15 mouse cellular contexts compared by ENCODE assay signal in the genomic region with DNA sequence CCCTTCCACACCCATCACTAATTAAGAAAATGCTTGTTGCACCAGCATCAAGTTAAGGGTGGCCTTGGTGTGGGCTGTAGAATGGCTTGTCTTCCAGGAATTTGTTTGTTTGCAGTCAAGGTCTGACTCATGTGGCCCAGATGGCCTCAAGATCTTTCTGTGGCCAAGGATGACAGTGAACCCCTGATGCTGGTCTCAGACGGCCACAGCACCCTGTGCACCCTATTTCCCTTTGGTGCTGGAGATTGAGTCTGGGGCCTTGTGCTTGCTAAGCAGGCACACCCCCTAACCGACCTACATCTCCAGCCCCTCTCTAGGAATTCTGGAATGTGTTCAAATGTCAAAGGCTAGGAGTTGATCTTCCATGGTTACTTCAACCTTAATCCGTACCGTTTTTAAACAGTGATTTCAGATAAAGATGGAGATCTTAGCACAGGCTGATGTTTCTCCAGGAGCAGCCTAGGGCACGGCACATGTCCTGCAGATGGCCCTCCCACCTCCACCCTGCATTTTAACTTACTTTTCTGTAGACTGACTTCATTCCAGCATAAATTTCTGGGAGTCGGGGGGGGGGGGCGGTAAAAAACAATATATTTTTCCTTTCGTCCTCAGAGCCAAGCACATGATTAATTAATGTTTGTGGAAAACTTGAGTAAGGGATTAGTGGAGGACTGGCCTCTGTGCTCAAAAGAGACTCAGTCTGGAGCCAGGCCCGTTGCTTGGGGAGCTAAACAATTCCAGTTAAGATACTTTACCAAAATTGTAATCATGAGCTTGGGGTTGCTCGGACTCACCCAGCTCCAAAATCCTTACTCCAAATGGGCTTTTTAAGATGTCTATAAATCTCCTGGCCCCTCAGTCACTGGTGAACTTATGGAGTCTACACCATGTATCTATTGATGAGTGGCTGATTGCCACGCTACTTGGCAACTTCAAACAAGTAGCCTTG.
DNase-seq lines count a peak whose midpoint lies in the region; ATAC-seq and TF ChIP-seq lines count a peak whose summit lies in the region.
"Had no signal": no experiment of that assay in that cellular context is flagged by ENCODE, and none has a peak within 500 bp of the region (broad histone marks: within the 10 kb centered on the region; RNA-seq: fewer than 3 reads in every experiment).

No protein-coding gene starts in this region.

- ATAC-seq in kidney, embryonic 16.5 days (ENCODE audit: low FRiP score, low TSS enrichment), result peak; percentile 65; the same call in 1 of the 2 replicates
- ATAC-seq in embryonic facial prominence, embryonic 15.5 days (ENCODE audit: insufficient number of reproducible peaks, low FRiP score, low TSS enrichment, low read depth), result peak; percentile 60; the same call in 1 of the 2 replicates
- ATAC-seq: forebrain, embryonic 14.5 days; hindbrain, embryonic 16.5 days had no signal

- H3K9ac ChIP-seq in kidney, embryonic 16.5 days (replicated peaks; ENCODE audit: low read length), result no peak overlapping the region
- no peak overlapping the region for H3K9ac ChIP-seq in embryonic facial prominence, embryonic 15.5 days
- H3K9ac ChIP-seq: liver, embryonic 15.5 days; neural tube, embryonic 12.5 days had no signal

- no peak for TF ChIP-seq POLR2A in small intestine, adult 2 months (IDR thresholded peaks at IDR 0.05; ENCODE audit: low read depth, low read length)

- WGBS in kidney, embryonic 16.5 days, result 63% methylated on average over 11 of the region's 11 CpGs
- 60% methylated on average over 11 of the region's 11 CpGs for WGBS in embryonic facial prominence, embryonic 15.5 days
- WGBS in small intestine, adult 2 months, result 74% methylated on average over 11 of the region's 11 CpGs

- 0 out of 2 replicates have a peak, but pooled peaks cover 7% of the 10 kb centered on the region for H3K9me3 ChIP-seq in kidney, embryonic 16.5 days (ENCODE audit: low read length)
- no peaks in the 10 kb centered on the region for H3K9me3 ChIP-seq in embryonic facial prominence, embryonic 15.5 days (replicated peaks)
- H3K9me3 ChIP-seq: liver, embryonic 15.5 days; neural tube, embryonic 12.5 days had no signal

- H3K27ac ChIP-seq in kidney, embryonic 16.5 days (ENCODE audit: low read length), result peak overlapping the region; percentile 57
- peak overlapping the region; percentile 53; the same call in 1 of the 2 replicates for H3K27ac ChIP-seq in embryonic facial prominence, embryonic 15.5 days (replicated peaks)
- H3K27ac ChIP-seq in small intestine, adult 2 months (ENCODE audit: insufficient read depth, low read depth, low read length), result peak overlapping the region; percentile 57
- H3K27ac ChIP-seq: liver, embryonic 15.5 days; macrophage; neural tube, embryonic 12.5 days had no signal

- no peak for TF ChIP-seq CTCF in small intestine, adult 2 months (IDR thresholded peaks at IDR 0.05; ENCODE audit: extremely low read depth, insufficient read length, insufficient replicate concordance, low read depth, low read length)

- DNase-seq in kidney, postnatal 25 days, result no peak
- DNase-seq in NIH3T3 (ENCODE audit: low read depth), result peak; percentile 62
- DNase-seq in left cerebral cortex, adult 8-10 months (ENCODE audit: low spot score in 2 of 2), result no peak
- DNase-seq in layer of hippocampus, adult 9-11 months, result no peak
- DNase-seq: cerebellum, adult 11-12 months; right cerebral cortex, postnatal 4 days had no signal

- no peak overlapping the region for H3K4me3 ChIP-seq in kidney, embryonic 16.5 days (ENCODE audit: low read length)
- H3K4me3 ChIP-seq in embryonic facial prominence, embryonic 15.5 days (replicated peaks), result no peak overlapping the region
- no peak overlapping the region for H3K4me3 ChIP-seq in small intestine, adult 2 months (ENCODE audit: low read depth, low read length)
- H3K4me3 ChIP-seq: liver, embryonic 15.5 days; neural tube, embryonic 12.5 days had no signal

- no peaks in the 10 kb centered on the region for H3K27me3 ChIP-seq in kidney, embryonic 16.5 days (ENCODE audit: insufficient read depth, low read length)
- H3K27me3 ChIP-seq in embryonic facial prominence, embryonic 15.5 days, result no peaks in the 10 kb centered on the region
- H3K27me3 ChIP-seq in small intestine, adult 2 months (ENCODE audit: control insufficient read depth, insufficient read depth, low read length), result no peaks in the 10 kb centered on the region
- H3K27me3 ChIP-seq: CH12.LX; liver, embryonic 15.5 days; neural tube, embryonic 12.5 days had no signal

- H3K4me2 ChIP-seq in kidney, embryonic 16.5 days (replicated peaks; ENCODE audit: low read depth, low read length), result no peak overlapping the region
- H3K4me2 ChIP-seq in embryonic facial prominence, embryonic 15.5 days (replicated peaks), result no peak overlapping the region
- H3K4me2 ChIP-seq: liver, embryonic 15.5 days; neural tube, embryonic 12.5 days had no signal

- peaks cover 10% of the 10 kb centered on the region for H3K4me1 ChIP-seq in kidney, embryonic 16.5 days (ENCODE audit: insufficient read depth, low read length)
- H3K4me1 ChIP-seq in embryonic facial prominence, embryonic 15.5 days, result no peaks in the 10 kb centered on the region
- no peaks in the 10 kb centered on the region for H3K4me1 ChIP-seq in small intestine, adult 2 months (ENCODE audit: control insufficient read depth, insufficient read depth, insufficient read length, low read length)
- H3K4me1 ChIP-seq: liver, embryonic 15.5 days had no signal

- no peaks in the 10 kb centered on the region for H3K36me3 ChIP-seq in kidney, embryonic 16.5 days (ENCODE audit: insufficient read depth, low read length)
- H3K36me3 ChIP-seq in embryonic facial prominence, embryonic 15.5 days, result no peaks in the 10 kb centered on the region
- no peaks in the 10 kb centered on the region for H3K36me3 ChIP-seq in small intestine, adult 2 months (ENCODE audit: control insufficient read depth, insufficient read depth, low read length)
- H3K36me3 ChIP-seq: liver, embryonic 15.5 days; neural tube, embryonic 12.5 days had no signal
